Mouse (Mus musculus) heart, embryonic 14.5 days (tissue): ENCODE data around the gene Il31ra. TPM values are rescaled to one million over a fixed set of nuclear protein-coding genes. Genes with fewer than 3 reads are reported as not detected.
"Not testable (repeated sequence)": the region's sequence is repeated elsewhere in the genome, so short reads cannot be mapped to it uniquely, and the experiment has no call there.

Experiments
- ATAC-seq: fragments of 200-750 bp; cut with Nextera tagmentation; 2 replicates; pipeline ENCODE4 v1.8.0; 2017; ENCODE audit warnings: low read depth, moderate TSS enrichment; ENCODE audit not compliant: insufficient number of reproducible peaks, insufficient read depth, low FRiP score
- H3K27ac ChIP-seq, 2 experiments: fragments of 200-500 bp in 1 of 2; fragments of 300-500 bp in 1 of 2; sonication (generic) in 1 of 2; replicated peaks in 1 of 2; 2 replicates each; pipeline ENCODE4 v1.5.1; 2012 to 2014; ENCODE audit warnings: low read depth in 2 of 2, low read length in 2 of 2, control low read depth in 1 of 2, mild to moderate bottlenecking in 1 of 2, mixed read lengths in 1 of 2; ENCODE audit not compliant: control insufficient read depth in 1 of 2, insufficient read depth in 1 of 2
- H3K27me3 ChIP-seq: fragments of 300-500 bp; sonication (generic); 2 replicates; pipeline ENCODE4 v1.6.1; 2014; ENCODE audit warnings: mild to moderate bottlenecking, low read length, control low read depth; ENCODE audit not compliant: control insufficient read depth, insufficient read depth
- H3K36me3 ChIP-seq: fragments of 300-500 bp; sonication (generic); 2 replicates; pipeline ENCODE4 v1.6.1; 2014; ENCODE audit warnings: mild to moderate bottlenecking, control low read depth, low read length, mixed read lengths; ENCODE audit not compliant: control insufficient read depth, insufficient read depth
- H3K4me1 ChIP-seq, 2 experiments: fragments of 200-500 bp in 1 of 2; fragments of 300-500 bp in 1 of 2; sonication (generic) in 1 of 2; 2 replicates each; pipeline ENCODE4 v1.6.1; 2012 to 2014; ENCODE audit warnings: low read length in 2 of 2, control low read depth in 1 of 2, mixed read lengths in 1 of 2; ENCODE audit not compliant: control insufficient read depth in 2 of 2, insufficient read depth in 2 of 2
- H3K4me2 ChIP-seq: fragments of 300-500 bp; sonication (generic); 2 replicates; pipeline ENCODE4 v1.6.1; 2014; ENCODE audit warnings: mild to moderate bottlenecking, low read length
- H3K4me3 ChIP-seq, 2 experiments: fragments of 200-500 bp in 1 of 2; fragments of 300-500 bp in 1 of 2; sonication (generic) in 1 of 2; 2 replicates each; pipeline ENCODE4 v1.5.1; 2012 to 2014; ENCODE audit warnings: low read length in 2 of 2, mild to moderate bottlenecking in 2 of 2, control low read depth in 1 of 2, low read depth in 1 of 2, moderate library complexity in 1 of 2; ENCODE audit not compliant: control insufficient read depth in 1 of 2, insufficient read depth in 1 of 2
- H3K9ac ChIP-seq: fragments of 300-500 bp; sonication (generic); 2 replicates; pipeline ENCODE4 v1.6.1; 2014; ENCODE audit warnings: mild to moderate bottlenecking, low read length
- H3K9me3 ChIP-seq: fragments of 300-500 bp; sonication (generic); 2 replicates; pipeline ENCODE4 v1.6.1; 2016; ENCODE audit warnings: low read length, control low read depth; ENCODE audit not compliant: control insufficient read depth
- WGBS: fragments of 180-500 bp; shearing (Covaris S2); extraction: QIAGEN DNeasy Blood & Tissue Kit; methylation state at CpG from one replicate; pipeline ENCODE4 v1.1.7; 2014; 5-methylcytosine and 5-hydroxymethylcytosine counted together
- polyA plus RNA-seq: library from polyadenylated mRNA; unstranded; fragments of >200 nt; fragmentation: Nextera tagmentation; extraction: Ambion mirVana; gene quantifications from 2 replicates; pipeline ENCODE4 v1.2.1, GENCODE M21; 2014

Il31ra gene
- polyA plus RNA-seq, 1 experiment from 2014 or later: 0.34 TPM

DNA sequence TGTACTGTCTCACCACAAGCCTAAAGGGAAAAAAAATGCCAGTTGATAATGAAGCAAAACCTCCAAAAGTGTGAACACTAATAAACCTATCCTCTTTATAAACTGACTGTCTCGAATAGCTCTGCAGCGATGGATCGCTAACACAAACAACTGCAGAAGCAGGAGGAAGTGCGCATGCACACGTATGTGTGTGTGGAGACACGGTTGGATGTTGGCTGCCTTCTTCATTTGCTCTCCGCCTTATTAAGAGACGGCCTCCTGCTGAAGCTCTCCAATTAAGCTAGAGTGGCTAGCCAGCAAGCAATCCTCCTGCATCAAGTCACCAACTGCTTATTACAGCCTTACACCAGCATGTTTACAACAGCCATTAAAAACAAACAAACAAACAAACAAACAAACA is 11.9 kb downstream of the Il31ra start:
- Histone ChIP-seq H3K27ac (no peak overlapping the region), H3K9me3 (no peaks in the 10 kb centered on the region), H3K36me3 (no peaks in the 10 kb centered on the region), H3K9ac (no peak overlapping the region), H3K4me2 (no peak overlapping the region), H3K27me3 (no peaks in the 10 kb centered on the region), H3K4me3 (no peak overlapping the region), H3K4me1 (no peaks in the 10 kb centered on the region; a peak in 1 of 4 replicates)
- WGBS: 89% methylated on average over 8 of the region's 8 CpGs
- no peak for ATAC-seq

DNA sequence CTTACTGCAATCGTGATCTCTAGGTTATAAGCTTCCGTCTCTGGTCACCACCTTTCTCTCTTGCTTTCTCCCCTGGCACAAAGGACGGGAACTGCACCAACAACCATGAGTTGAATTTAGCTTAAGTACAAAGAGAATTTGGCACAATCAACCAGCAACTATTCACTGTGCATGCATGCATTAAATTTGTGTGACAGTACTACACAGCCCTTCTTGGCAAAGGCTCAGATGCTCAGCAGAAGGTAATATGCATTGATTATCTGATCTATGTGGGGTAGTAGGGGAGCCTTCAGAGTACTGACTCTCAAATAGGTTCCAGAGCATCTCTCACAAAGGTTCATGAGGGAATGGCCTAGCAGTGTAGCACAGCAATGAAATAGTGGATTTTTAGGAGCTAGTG is 12.4 kb downstream of the Il31ra start:
- no peak overlapping the region for H3K4me2 ChIP-seq
- no peak for ATAC-seq
- H3K36me3 ChIP-seq: no peaks in the 10 kb centered on the region
- 86% methylated on average over 3 of the region's 3 CpGs for WGBS
- no peaks in the 10 kb centered on the region for H3K9me3 ChIP-seq
- no peak overlapping the region for H3K9ac ChIP-seq
- H3K4me1 ChIP-seq: no peaks in the 10 kb centered on the region; a peak in 1 of 4 replicates
- no peak overlapping the region for H3K27ac ChIP-seq
- no peak overlapping the region for H3K4me3 ChIP-seq
- no peaks in the 10 kb centered on the region for H3K27me3 ChIP-seq

DNA sequence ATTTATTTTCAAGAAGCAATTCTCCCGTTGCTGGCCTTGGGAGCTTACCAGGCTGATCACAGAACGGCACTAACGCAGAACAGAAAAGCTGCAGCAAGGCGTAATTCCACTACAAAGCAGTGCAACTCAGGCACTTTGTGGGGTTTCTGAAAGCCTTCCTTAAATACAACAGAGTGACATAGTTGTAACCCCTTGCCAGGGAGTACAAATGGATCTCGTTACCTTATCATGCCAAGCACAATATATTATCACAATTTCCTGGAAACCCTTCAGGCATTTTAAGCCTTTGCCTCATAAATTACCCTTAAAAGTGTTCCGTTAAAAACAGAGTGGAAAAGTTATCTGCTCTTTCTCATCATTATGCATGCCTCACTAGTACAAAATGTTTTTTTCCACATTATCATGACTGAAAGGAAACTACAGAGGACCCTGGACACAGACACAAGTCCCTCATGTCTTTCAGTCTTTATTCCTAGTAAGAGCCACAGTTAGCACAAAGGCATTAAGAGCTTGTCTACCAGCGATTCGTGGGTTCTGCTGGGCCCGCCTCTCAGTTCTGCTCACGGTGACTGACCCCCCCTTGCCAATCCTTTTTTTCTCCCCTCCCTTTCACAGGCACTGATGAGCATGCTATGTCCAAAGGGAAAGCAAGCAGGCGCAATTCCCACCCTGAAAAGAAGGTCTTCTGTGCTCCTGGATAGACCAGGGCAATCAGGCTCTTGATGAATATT is 13.4 kb downstream of the Il31ra start:
- no peak overlapping the region for H3K9ac ChIP-seq
- H3K27me3 ChIP-seq: no peaks in the 10 kb centered on the region
- H3K9me3 ChIP-seq: no peaks in the 10 kb centered on the region
- no peak overlapping the region for H3K4me2 ChIP-seq
- H3K36me3 ChIP-seq: no peaks in the 10 kb centered on the region
- H3K4me1 ChIP-seq: no peaks in the 10 kb centered on the region; a peak in 1 of 4 replicates
- H3K27ac ChIP-seq: no peak overlapping the region
- ATAC-seq: peak; percentile 17; the same call in 1 of the 2 replicates
- H3K4me3 ChIP-seq: no peak overlapping the region
- 49% methylated on average over 11 of the region's 11 CpGs for WGBS

DNA sequence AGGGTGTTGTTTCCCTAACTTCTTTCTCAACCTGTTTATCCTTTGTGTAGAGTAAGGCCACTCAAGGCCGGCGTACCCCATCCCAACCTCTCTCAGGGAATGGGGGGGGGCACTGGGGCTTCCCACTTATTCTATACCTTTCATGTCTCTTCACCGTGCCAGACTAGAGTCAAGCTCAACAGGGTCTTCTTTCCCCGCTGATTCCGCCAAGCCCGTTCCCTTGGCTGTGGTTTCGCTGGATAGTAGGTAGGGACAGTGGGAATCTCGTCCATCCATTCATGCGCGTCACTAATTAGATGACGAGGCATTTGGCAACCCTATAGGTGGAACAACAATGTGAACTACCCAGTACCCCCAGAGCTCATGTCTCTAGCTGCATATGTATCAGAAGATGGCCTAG is 16.1 kb downstream of the Il31ra start:
- not testable (repeated sequence) for H3K27ac ChIP-seq, H3K4me2 ChIP-seq, H3K36me3 ChIP-seq, H3K9me3 ChIP-seq, ATAC-seq, H3K9ac ChIP-seq, H3K4me3 ChIP-seq, H3K27me3 ChIP-seq, H3K4me1 ChIP-seq
- 71% methylated on average over 11 of the region's 11 CpGs for WGBS

DNA sequence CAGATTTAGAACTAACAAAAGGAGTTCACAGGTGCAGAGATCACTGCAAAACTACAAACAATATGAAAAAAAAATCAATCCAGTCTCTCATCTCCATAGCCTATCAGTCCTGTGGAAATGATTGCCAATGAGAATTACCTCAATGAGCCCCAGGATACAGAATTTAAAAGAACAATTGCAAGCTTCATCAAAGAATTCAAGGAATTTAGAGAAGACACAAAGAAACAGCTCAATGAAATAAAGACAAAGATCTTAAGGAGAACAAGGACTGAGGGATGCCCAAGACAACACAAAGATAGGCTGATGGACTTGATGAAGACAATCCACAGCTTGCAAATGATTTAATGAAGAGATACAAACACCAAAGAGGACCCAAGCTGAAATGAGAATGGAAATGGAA is 20.4 kb downstream of the Il31ra start:
- Histone ChIP-seq H3K27me3 (no peaks in the 10 kb centered on the region), H3K36me3 (no peaks in the 10 kb centered on the region), H3K9me3 (no peaks in the 10 kb centered on the region), H3K4me1 (no peaks in the 10 kb centered on the region), H3K4me3 (no peak overlapping the region), H3K27ac (no peak overlapping the region), H3K9ac (no peak overlapping the region), H3K4me2 (no peak overlapping the region)
- ATAC-seq: no peak

DNA sequence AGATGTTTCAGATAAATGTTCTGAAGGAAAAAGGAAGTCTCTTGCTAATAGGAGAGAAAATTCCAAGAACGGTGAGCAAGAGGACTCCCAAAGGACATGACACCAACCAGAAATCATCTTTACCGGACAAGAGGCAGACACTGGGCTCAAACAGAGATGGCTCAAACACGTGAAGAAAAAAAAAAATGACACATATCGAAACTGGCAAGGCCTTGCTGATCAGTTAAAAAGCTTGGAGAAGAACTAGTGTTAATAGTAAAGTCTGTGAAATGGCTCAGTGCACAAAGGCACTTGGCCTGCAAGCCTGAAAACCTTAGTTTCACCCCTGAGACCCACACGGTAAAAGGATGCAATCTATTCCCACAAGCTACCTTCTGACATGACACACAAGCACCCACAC is 23.4 kb downstream of the Il31ra start:
- Histone ChIP-seq H3K4me3 (no peak overlapping the region), H3K4me1 (no peaks in the 10 kb centered on the region), H3K9me3 (no peaks in the 10 kb centered on the region), H3K4me2 (no peak overlapping the region), H3K27me3 (no peaks in the 10 kb centered on the region), H3K36me3 (no peaks in the 10 kb centered on the region), H3K9ac (no peak overlapping the region), H3K27ac (no peak overlapping the region)
- WGBS: 73% methylated on average over 5 of the region's 5 CpGs
- no peak for ATAC-seq

DNA sequence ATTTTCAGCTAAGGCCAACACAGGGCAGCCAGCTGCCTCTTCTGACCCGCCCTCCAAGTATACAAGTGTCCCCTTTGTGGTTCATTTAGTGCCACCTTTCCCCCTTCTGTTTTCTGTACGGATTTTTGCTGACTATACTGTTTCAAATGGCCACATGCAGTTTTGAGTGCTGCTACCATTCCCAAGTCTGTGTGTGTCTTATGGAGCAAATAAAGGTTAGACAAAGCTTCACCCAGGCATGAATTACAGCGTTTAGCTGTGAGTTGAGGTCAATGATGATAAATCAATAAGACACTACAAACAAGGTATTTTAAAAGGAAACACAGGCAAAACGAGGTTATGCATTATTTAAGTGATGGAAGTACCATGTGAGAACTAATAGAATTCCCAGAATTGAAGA is 24.6 kb downstream of the Il31ra start:
- H3K27me3 ChIP-seq: no peaks in the 10 kb centered on the region
- H3K27ac ChIP-seq: no peak overlapping the region
- H3K4me2 ChIP-seq: no peak overlapping the region
- no peaks in the 10 kb centered on the region for H3K9me3 ChIP-seq
- no peak overlapping the region for H3K9ac ChIP-seq
- no peaks in the 10 kb centered on the region for H3K4me1 ChIP-seq
- 69% methylated on average over 4 of the region's 4 CpGs for WGBS
- H3K4me3 ChIP-seq: no peak overlapping the region
- no peak for ATAC-seq
- H3K36me3 ChIP-seq: no peaks in the 10 kb centered on the region

DNA sequence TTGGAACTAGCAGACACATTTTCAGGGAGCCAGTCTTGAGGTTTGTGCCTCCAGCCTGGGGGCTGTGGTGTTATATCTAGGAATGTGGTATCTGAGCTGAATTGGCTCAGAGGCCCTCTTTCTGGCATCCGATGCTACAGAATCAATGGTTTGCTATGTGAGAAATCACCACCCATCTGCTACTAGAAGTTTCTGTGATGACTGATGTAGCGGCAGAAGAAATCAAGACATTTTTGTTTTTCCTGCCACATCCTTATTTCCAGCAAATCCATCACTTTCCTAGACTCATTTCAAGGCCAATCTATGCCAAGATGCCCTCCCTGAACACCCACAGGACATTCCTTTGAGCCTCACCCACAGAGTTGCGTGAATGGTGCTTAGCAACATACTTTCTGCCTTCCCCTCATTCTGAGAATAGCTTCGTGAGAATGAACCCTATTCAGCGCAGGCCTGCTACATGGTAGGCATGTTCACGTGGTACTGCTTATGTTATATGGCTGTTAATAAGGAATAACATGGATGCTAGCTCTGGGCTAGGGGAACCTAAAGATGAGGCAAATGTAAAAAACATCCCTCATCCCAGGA is 33.5 kb downstream of the Il31ra start:
- Histone ChIP-seq H3K9ac (no peak overlapping the region), H3K27me3 (no peaks in the 10 kb centered on the region), H3K4me3 (no peak overlapping the region), H3K4me1 (no peaks in the 10 kb centered on the region), H3K9me3 (no peaks in the 10 kb centered on the region), H3K4me2 (no peak overlapping the region), H3K27ac (no peak overlapping the region), H3K36me3 (no peaks in the 10 kb centered on the region)
- no peak for ATAC-seq
- WGBS: 76% methylated on average over 6 of the region's 6 CpGs
